Mouse (Mus musculus) thymus, adult 2 months (tissue): ENCODE data around the gene Telo2.

ENCODE experiments used
- CTCF ChIP-seq: fragments of 200-500 bp; IDR thresholded peaks from 2 replicates; pipeline ENCODE4 v1.5.1; 2012; ENCODE audit warnings: mild to moderate bottlenecking, control low read depth, low read length, moderate library complexity, borderline replicate concordance; ENCODE audit not compliant: control insufficient read depth, poor library complexity, insufficient read depth; ENCODE audit errors: extremely low read depth
- POLR2A ChIP-seq: fragments of 200-500 bp; IDR thresholded peaks from 2 replicates; pipeline ENCODE4 v1.6.1; 2012; ENCODE audit warnings: mild to moderate bottlenecking, low read length, control low read depth, moderate library complexity; ENCODE audit not compliant: control insufficient read depth, poor library complexity, insufficient read depth; ENCODE audit errors: extremely low read depth

DNA sequence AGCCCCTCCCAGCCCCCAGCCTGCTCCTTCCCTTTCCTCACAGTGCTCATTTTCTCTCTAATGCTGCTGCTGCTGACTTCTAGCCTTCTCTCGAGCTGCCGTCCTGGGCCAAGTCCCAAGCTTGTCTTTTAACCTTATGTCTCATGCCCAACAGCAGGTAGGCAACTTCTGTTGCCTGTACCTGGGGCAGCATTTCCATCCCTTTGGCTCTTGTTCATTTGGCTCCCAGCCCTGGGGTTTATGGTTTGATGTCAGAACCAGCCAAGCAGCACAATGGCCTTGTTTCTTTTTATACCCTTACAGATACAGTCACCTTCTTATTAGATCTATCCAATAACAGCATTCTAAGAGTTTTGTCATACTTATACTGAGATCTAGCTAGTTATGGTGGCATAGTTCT, 19.5 kb downstream of the Telo2 start:
- TF ChIP-seq POLR2A (no peak), CTCF (no peak)
